Mouse (Mus musculus) spleen, embryonic (tissue): ENCODE measurements around the gene Hist4h4.

Experiments used
- CTCF ChIA-PET: fragments of 350-600 bp; sonication (Branson Sonifier 250); formaldehyde crosslinking; loops from one replicate; lab custom pipeline; 2022; lab: Charles Lee

Hist4h4 gene

DNA sequence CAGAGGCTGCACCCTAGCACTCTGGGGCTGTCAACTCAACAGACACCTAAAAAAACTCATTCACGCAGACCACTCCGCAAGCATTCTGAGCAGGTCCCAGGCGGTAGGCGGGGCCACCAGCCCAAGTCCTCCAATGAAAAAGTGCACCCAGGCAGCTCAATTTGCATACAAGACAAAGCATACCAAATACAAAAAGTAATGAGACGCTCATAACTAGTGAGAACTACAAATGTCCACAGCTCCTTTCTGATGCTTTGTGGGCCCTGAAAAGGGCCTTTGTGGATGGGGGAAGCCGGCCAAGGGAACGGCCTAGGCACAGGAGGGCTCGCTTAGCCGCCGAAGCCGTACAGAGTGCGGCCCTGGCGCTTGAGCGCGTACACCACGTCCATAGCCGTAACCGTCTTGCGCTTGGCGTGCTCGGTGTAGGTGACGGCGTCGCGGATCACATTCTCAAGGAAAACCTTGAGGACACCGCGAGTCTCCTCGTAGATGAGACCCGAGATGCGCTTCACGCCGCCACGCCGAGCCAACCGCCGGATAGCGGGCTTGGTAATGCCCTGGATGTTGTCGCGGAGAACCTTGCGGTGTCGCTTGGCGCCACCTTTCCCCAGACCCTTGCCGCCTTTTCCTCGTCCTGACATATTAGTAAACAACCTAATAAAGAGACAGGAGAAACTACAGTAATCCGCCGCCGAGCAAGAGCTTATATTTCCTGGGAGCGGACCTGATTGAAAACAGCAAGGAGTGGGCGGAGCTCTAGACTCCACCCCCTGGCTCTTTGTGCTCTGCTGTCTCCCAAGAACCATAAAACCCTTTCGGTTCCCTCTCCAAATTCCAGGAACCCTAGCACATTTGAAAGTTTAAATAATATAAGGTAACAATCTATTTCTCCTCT lies at the start of gene Hist4h4:
Hist4h4 (minus strand) TSS at position 677 of the 895 bp plus-strand sequence.
- CTCF ChIA-PET, result interaction anchor here (0.5 to 1.0 kb wide), 4 partner anchors 8 to 1499 kb away, joined by 3 to 5 read pairs (median 3); no protein-coding TSS in a partner anchor

DNA sequence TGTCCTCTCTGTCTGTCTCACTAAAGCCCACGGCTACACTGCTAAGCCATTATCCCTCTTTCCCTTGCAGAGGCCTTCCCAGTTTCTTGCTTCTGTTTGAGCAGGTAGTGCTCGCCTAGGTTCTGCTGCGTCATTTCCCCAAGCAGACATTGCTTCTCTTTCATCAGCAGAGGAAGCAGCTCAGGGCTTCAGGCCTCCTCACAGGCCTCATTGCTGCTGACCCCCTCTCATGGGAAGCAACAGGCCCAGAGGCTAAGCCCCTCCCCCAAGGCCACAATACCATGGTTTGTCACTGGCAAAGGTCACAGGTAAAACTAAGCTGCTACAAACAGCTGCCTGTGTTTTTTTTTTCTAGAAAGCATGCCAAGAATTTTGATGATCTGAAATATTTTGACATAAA lies 48.5 kb upstream of the Hist4h4 start:
- CTCF ChIA-PET, result interaction anchor here (0.6 to 1.1 kb wide), 2 partner anchors 8 to 113 kb away, joined by 3 to 10 read pairs; no protein-coding TSS in a partner anchor

DNA sequence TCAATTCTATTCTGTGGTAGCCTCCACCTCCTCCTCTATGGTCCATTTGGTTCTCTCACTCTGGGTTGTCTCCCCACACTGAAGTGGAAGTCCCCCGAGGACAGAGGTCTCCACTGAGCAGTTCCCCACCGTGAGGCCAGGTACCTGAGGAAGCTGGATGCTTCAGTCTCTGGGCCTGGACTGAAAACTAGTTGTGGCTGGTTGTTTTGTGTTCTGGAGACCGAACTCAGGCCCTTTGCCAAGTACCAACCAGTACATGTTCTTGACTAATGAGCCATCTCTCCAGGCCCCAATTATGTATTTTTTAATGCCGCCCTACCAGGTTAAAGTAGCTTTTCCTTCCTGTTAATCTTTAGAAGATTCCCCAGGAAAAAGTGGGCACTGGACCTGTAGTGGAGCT lies 48.1 kb upstream of the Hist4h4 start:
- CTCF ChIA-PET, result interaction anchor here (1.1 kb wide), 1 partner anchor 9 kb away, joined by 3 read pairs; no protein-coding TSS in a partner anchor

DNA sequence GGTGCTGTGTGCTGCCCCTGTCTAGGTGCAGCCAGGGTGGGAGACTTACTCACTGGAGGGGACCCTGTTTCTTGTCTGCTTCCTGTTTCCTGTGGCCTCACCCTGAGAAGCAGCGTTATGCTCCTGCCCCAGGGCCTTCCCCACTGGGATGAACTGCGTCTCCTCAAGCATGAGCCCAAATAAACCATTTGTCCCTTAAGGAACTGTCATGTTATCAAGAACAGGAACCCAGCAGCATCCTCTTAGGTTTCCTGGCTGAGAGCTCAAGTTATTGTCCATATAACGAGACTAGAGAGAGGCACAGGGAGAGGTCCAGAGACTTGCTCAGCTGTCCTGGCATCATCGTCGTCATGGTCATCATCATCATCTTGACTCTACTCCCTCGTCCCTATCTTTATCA lies 46.1 kb upstream of the Hist4h4 start:
- CTCF ChIA-PET, result no interaction called here

DNA sequence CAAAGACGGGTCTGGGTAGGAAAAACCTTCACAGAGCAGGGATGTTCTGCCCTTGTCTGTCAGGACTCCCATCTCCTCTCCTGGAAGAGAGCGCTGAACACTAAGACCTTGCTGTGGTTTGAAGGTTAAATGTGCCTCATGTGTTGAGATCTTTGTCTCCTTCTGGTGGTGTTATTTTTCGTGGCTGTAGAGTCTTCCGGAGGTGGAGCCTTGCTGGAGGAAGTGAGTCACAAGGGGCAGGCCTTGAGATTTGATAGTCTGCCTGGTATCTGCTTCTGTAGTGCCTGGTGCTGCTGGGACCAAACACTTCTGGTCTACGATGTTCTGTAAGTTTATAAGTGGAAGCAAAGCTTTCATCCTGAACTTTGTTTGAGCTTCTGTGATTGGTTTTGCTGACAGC lies 44.8 kb upstream of the Hist4h4 start:
- CTCF ChIA-PET, result interaction anchor here (0.8 kb wide), 1 partner anchor 161 kb away, joined by 4 read pairs; no protein-coding TSS in a partner anchor

DNA sequence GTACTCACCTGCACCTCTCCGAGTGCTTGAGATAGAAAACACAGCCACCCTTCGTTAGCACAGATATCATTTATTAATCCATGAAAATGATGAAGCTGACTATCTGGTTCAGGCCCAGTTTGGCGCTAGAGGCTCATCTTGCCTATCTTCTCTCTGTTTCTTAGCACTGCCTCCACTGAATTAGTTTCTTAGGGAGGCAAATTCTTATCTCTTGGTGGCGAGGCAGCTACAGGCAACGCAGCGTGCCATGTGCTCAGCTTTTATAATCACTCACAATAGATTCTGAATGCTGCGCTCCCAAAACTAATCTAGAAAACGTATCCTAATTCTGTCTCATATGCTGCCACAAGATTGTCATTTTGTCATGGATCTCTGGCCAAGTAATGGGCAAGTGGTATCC lies 44.2 kb upstream of the Hist4h4 start:
- CTCF ChIA-PET, result interaction anchor here (0.8 kb wide), 1 partner anchor 160 kb away, joined by 4 read pairs; no protein-coding TSS in a partner anchor

DNA sequence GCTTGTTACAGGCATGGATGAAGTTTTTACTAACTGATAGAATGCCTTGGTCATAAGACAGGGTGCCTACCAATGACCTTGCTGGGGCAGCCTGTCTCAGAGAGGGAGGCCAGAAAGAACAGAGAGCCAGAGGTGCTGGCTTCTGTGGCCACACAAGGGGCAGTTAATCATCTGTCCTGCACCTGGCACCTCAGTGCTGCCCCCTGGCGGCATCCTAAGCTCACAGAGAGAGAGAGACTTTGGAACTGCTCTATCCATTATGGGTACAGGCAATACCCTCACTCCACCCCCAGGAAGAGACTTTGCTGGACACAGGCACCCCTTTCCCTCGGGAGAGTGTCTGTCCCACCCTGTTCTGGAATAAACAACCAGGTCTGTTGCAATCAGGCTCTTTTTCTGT lies 43.6 kb upstream of the Hist4h4 start:
- CTCF ChIA-PET, result interaction anchor here (0.8 kb wide), 1 partner anchor 159 kb away, joined by 4 read pairs; no protein-coding TSS in a partner anchor

DNA sequence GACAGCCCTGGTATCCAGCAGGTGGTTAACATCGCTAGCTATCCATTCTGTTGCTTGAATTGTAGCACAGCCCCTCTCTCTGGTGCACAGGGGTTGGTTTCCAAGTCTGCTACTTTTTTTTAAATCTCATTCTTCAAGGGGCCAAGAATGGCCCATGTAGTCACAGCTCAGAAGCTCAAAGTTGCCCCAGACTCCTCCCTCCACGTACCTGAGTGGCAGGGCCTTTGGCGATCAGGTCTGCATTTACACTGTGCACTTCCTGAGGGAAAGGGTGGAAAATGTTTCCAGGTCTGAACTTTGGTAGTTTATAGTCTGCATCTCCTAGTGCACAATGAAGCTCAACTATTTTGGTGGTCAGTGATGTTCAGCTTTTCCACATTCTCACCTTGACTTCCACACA lies 43.1 kb upstream of the Hist4h4 start:
- CTCF ChIA-PET, result no interaction called here

DNA sequence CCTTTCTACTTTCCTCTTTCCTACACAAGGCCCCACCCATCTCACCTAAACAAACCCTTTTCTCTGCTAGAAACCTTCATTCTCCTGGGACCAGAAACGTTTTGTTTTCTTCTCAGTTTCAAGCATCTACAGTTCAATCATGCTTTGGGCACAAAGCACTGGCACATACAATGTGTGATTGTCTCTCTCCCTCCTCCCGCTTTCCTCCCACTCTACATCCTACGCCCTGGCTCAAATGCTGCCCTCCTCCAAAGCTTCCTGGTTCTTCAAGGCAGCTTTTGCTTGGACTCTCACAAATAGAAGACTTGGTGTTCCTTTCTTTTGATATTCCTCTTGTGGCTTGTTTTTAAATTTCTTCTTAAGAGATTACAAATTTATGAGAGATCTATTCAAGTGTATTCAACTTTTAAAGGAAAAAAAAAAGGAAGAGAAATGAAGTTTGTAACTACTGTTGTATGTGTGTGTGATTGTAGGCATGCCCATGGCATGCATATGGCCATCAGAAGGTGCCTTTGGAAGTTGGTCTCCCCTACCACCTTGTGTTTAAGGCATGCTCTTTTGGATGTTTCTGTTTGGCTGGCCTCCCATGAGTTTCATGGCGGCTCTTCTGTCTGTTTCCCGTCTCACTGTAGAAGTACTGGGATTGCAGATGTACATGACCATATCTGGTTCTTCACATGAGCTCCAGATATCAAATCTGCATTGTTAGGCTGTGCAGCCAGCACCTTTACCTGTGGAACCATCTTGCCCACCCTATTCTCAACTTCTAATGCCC lies 41.7 kb upstream of the Hist4h4 start:
- CTCF ChIA-PET, result no interaction called here

DNA sequence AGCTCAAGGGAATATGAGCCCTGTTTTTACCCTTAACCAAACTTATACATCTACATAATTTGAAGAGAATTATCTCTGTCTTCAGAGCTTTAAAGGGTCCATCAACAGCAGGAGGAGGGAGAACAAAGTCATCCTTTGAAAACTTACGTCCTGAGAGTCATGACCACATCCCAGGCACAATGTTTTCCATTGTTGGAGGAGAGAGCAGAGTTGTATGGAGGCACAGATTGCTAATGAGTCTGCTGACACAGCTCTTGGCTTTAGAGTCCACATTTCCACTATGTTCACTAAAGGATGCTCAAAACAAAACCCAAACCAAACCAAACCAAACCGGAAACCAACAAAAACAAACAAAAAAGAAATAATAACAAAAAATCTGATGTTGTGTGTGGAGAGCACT lies 40.7 kb upstream of the Hist4h4 start:
- CTCF ChIA-PET, result interaction anchor here (0.8 kb wide), 1 partner anchor 11 kb away, joined by 3 read pairs; no protein-coding TSS in a partner anchor

DNA sequence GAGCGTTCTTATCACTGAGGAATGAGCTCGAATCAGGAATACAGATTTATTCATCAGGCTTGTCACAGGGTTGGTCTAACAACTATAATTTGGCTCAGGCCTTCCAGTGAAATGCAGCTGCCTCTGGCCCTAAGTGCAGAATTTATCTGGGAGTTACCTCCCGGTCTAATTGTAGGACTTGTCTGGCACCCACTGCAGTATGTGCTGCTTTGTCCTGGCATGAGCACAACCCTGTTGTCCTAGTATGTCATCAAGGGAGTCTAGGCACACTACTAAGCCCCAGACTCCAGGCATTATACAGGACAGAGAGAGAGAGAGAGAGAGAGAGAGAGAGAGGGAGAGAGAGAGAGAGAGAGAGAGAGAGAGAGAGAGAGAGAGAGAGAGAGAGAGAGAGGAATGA lies 33.1 kb upstream of the Hist4h4 start:
- CTCF ChIA-PET, result no interaction called here

DNA sequence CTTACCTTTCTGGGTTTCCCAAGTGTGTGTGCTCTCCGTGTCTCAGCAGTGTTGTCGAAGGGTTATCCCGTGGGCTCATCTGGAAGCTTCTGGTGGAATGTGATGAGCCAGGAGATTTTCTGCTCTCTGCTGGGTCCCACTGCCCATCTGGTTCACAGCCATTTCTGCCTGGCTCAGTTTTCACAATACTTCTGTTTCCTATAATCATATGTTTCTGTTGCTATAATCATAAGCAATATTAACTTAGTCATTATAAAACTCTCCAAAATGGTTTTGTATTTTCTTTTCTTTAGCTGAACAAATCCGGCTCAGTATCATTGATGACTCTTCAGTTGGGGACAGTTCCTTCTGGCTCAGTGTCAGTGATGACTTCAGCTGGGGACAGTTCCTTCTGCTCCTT lies 31.1 kb upstream of the Hist4h4 start, which contains the start of gene Smco3:
Smco3 (minus strand) TSS at position 101 of the 400 bp plus-strand sequence.
- CTCF ChIA-PET, result no interaction called here

DNA sequence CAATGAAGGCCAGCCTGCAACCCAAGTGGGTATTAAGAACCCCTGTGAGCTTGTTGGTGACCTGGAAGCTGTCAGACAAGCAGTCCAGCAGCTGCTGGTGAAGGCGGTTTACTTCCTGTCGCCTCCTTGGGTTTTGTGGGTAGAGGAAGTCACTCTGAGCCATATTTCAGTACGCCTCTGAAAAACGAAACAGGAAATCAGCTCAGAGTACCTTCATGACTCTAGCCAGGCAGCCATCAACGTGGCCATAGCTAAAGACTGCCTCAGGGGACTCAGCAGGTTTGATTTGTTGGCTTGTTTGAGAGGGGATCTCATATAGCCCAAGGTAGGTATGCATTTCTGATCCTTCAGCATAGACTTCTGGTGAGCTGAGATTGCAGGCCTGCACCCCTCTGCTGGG lies 27.5 kb upstream of the Hist4h4 start:
- CTCF ChIA-PET, result interaction anchor here (0.6 kb wide), 1 partner anchor 199 kb away, joined by 3 read pairs; no protein-coding TSS in a partner anchor

DNA sequence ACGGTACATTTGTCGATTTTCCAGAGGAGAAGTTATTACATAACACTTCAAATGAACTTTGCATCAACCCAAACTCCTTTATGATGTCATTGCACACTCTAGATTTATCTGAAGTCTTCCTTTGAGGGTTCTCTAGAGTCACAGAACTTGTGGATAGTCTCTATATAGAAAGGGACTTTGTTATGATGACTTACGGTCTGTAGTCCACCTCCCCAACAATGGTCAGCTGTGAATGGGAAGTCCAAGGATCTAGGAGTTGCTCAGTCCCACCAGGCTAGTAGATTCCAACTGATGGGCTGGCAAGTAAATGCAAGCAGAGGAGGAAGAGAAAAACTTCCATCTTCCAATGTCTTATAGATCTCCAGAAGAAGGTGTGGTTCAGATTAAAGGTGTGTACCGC lies 24.5 kb upstream of the Hist4h4 start:
- CTCF ChIA-PET, result no interaction called here

DNA sequence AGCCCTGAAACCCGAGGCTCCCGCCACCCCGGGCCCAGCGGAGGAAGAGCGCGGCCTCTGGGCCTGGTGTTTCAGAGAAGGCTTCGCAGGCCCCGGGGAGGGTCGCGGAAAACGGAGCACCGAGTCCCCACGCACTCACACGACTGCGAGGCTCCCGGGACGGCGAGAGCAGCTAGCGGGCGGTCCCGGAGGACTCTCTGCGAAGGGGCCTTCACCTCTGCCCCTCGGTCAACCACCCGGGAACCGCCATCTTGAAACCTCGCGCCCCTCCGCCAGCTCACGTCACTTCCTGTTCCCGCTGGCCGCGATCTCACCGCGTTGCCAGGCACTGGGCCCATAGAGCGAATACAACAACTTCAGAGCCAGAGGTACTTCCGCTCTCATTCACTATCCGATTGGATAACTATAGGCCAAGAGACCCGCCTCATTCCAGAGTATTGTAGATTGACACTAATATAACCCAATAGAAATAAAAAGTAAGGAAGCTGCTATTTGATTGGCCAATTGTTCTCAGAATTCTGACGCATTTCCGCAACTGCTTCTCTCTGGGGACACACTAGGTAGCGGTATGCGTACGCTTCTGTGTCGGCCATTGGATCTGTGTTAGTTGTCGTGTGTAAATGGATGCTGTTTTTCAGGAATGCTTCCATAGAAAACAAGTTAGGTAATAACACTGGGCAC lies 23.8 kb upstream of the Hist4h4 start, which contains the start of gene Wbp11:
Wbp11 (minus strand) TSS at position 353 of the 681 bp plus-strand sequence.
- CTCF ChIA-PET, result no interaction called here

DNA sequence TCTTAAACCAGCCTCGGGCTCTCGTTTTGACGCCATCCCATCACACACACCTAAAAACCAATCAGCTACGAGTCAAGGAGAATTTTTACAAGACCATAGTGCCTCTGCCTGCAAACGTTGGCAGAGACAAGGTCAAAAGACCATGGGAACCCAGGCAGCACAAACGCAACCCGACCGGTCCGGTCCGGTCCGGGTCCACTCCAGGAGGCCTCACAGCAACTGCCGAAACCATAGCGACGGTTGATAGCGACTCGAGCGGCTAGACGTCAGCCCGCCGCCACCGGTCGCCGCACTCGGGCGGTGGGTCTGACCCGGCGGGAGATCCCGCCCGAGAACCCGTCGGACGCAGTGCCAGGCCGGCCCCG lies 23.3 kb upstream of the Hist4h4 start, which contains the start of gene BC049715:
BC049715 (plus strand) TSS at position 111 of the 365 bp plus-strand sequence.
- CTCF ChIA-PET, result no interaction called here

DNA sequence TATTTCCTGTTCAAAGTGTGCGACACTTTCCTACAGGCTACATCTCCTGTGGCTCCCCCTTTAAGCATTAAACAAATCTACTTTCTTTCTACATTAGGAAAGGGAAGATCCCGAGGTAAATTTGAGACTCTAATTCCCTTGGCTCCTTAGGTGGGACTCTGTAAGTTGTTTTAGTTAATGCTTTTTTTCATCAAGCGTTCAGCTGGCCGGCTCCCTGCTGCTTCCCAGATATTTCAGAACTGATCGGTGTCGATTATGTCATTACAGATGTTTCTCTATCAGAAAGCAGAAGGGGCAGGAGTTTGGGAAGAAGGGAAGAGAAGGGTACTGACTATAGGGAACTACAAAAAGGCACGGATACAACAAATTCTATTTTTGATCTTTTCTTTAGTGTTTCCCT lies 22.9 kb upstream of the Hist4h4 start:
- CTCF ChIA-PET, result no interaction called here

DNA sequence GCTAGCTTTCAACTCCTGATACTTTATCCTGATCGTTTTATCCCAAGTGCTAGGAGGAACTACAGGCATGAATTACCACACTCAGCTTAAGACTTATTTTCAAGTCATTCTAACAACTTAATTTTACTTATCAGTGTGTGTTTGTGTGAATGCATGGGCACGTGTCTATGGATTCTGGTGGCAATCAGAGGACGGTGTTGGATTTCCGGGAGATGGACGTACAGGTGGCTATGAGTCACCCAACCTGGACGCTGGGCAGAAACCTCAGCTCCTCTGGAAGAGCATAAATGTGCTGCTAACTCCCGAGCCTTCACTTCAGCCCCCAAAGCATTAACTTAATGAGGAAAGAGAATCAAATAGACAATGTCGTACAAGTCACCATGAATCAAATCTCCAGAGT lies 20.8 kb upstream of the Hist4h4 start:
- CTCF ChIA-PET, result interaction anchor here (1.5 kb wide), 1 partner anchor 16 kb away, joined by 5 read pairs; no protein-coding TSS in a partner anchor

DNA sequence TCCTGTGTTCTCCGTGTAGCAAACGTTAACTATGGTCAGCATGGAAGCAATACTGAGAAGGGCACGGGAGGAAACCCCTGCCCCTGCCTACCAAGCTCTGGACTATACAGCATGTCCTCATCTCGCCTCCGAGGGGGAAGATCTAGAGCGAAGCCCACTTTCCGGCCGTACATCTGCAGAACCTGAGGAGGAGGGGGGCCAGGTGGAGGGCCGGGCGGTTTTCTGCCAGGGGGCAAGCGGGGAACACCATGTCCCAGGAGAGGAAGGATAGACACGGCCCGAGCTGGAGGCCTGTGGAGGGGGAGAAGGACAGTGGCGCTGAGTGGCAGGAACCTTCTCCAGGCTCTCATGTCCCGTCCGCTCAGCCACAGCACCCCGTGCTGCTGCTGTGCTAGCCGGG lies 16.9 kb upstream of the Hist4h4 start:
- CTCF ChIA-PET, result interaction anchor here (1.0 to 1.5 kb wide), 2 partner anchors 10 to 13 kb away, joined by 3 to 4 read pairs; partner anchors contain the start of gene H2afj

DNA sequence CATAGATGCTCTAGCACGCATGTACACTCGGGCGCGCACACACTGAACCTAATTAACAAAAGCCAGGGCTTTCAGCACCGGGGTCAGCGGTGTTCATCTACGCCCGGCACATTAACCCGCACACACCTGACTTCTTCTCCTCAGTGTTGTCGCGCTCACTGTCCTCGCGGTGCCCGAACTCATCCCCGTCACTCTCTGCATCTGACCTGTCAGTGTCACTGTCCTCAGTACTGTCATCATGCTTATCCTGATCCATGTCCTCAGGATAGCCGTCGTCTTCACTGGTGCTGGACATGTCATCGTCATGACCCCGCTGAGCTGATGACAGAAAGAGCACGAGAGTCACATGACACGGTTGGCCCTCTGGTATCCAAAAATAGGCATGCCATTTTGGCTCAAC lies 16.2 kb upstream of the Hist4h4 start:
- CTCF ChIA-PET, result interaction anchor here (0.9 to 1.5 kb wide), 2 partner anchors 9 to 12 kb away, joined by 3 read pairs; partner anchors contain the start of gene H2afj

DNA sequence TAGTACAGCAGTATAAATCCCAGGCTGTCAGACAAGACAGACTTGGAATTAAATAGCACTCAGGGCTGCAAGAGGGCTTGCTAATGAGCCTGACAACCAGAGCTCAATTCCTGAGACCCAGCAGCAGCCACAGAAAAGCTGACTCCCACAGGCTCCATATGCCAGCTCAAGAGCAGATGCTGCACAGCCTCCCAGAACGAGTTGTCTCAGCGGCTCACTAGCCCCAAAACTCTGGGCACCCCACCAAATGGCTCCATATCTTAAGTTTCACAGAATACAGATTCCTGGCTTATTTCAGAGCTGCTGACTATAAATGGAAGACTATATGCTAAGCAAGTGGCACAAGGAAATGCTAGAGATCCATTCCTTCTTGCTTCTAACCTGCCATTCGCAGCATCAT lies 13.3 kb upstream of the Hist4h4 start:
- CTCF ChIA-PET, result interaction anchor here (0.6 kb wide), 1 partner anchor 354 kb away, joined by 8 read pairs; no protein-coding TSS in a partner anchor
